Comparison of ENCODE assay signal across 23 mouse cellular contexts in the genomic region with DNA sequence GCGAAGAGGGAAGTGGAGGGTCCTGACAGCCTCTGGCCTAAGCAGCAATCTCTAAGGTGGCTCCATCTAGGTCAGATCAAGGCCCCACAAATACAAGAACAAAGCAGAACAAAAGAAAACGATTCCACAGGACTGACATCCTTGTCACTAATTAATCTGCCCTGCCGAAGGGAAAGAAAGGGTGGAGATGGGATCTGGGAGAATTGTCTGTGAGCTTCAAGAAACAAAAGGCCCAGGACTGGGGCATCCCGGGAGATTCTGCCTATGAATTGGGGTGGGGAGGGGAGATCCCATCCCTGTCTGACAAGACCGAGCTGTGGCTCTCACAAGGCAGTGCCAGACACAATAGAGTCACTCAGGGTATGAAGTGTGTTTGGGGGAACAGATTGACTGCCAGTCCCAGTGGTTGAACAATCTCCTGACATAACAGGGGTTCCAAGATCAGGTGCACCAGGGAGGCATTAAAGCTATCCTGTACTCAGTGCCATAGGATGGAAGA. TPM values are rescaled to one million over a fixed set of nuclear protein-coding genes. Genes with fewer than 3 reads are reported as not detected.
DNase-seq lines count a peak whose midpoint lies in the region; ATAC-seq and TF ChIP-seq lines count a peak whose summit lies in the region.
"Had no signal": no experiment of that assay in that cellular context is flagged by ENCODE, and none has a peak within 500 bp of the region (broad histone marks: within the 10 kb centered on the region; RNA-seq: fewer than 3 reads in every experiment).

No protein-coding gene starts in this region.

- peaks cover 30% of the 10 kb centered on the region for H3K36me3 ChIP-seq in forebrain, embryonic 12.5 days (replicated peaks)
- peaks cover 73% of the 10 kb centered on the region for H3K36me3 ChIP-seq in forebrain, postnatal 0 days (ENCODE audit: insufficient read depth)
- H3K36me3 ChIP-seq in forebrain, embryonic 16.5 days (ENCODE audit: control insufficient read depth, insufficient read depth): peaks cover 28% of the 10 kb centered on the region
- peaks cover 77% of the 10 kb centered on the region for H3K36me3 ChIP-seq in midbrain, embryonic 13.5 days
- H3K36me3 ChIP-seq: intestine, embryonic 15.5 days had no signal

- no peak overlapping the region for H3K4me3 ChIP-seq in forebrain, embryonic 12.5 days (replicated peaks)
- no peak overlapping the region for H3K4me3 ChIP-seq in forebrain, postnatal 0 days (ENCODE audit: low read depth, low read length)
- no peak overlapping the region for H3K4me3 ChIP-seq in forebrain, embryonic 16.5 days (replicated peaks; ENCODE audit: low read length)
- no peak overlapping the region for H3K4me3 ChIP-seq in midbrain, embryonic 13.5 days (replicated peaks)
- H3K4me3 ChIP-seq: heart, adult 2 months; intestine, embryonic 15.5 days had no signal

- ATAC-seq in forebrain, embryonic 12.5 days (ENCODE audit: low FRiP score): no peak
- no peak; the same call in 1 of the 2 replicates for ATAC-seq in forebrain, postnatal 0 days
- ATAC-seq in forebrain, embryonic 16.5 days: peak; percentile 27; the same call in 1 of the 2 replicates
- no peak for ATAC-seq in midbrain, embryonic 13.5 days
- ATAC-seq: intestine, embryonic 15.5 days had no signal

- WGBS in forebrain, embryonic 12.5 days: 22% methylated on average over 5 of the region's 5 CpGs
- 23% methylated on average over 5 of the region's 5 CpGs for WGBS in forebrain, postnatal 0 days
- 21% methylated on average over 5 of the region's 5 CpGs for WGBS in forebrain, embryonic 16.5 days
- WGBS in midbrain, embryonic 13.5 days: 24% methylated on average over 5 of the region's 5 CpGs

- H3K9ac ChIP-seq in forebrain, embryonic 12.5 days: no peak overlapping the region; the same call in 1 of the 2 replicates
- no peak overlapping the region for H3K9ac ChIP-seq in forebrain, postnatal 0 days
- H3K9ac ChIP-seq in forebrain, embryonic 16.5 days (replicated peaks; ENCODE audit: low read depth, low read length): no peak overlapping the region
- peak overlapping the region; percentile 17; the same call in 1 of the 2 replicates for H3K9ac ChIP-seq in midbrain, embryonic 13.5 days (replicated peaks)
- H3K9ac ChIP-seq: intestine, embryonic 15.5 days had no signal

- H3K27ac ChIP-seq in forebrain, embryonic 12.5 days: peak overlapping the region; percentile 50; the same call in 1 of the 2 replicates
- H3K27ac ChIP-seq in forebrain, postnatal 0 days (ENCODE audit: low read depth, low read length): no peak overlapping the region
- H3K27ac ChIP-seq in forebrain, embryonic 16.5 days (ENCODE audit: low read length): peak overlapping the region; percentile 44
- peak overlapping the region; percentile 48 for H3K27ac ChIP-seq in midbrain, embryonic 13.5 days
- H3K27ac ChIP-seq: heart, adult 2 months; intestine, embryonic 15.5 days; kidney, postnatal 0 days had no signal

- H3K4me2 ChIP-seq in forebrain, embryonic 12.5 days: no peak overlapping the region
- no peak overlapping the region for H3K4me2 ChIP-seq in forebrain, postnatal 0 days (ENCODE audit: low read depth)
- no peak overlapping the region for H3K4me2 ChIP-seq in forebrain, embryonic 16.5 days (ENCODE audit: low read length)
- H3K4me2 ChIP-seq in midbrain, embryonic 13.5 days (replicated peaks): peak overlapping the region; percentile 24
- H3K4me2 ChIP-seq: intestine, embryonic 15.5 days had no signal

- H3K9me3 ChIP-seq in forebrain, embryonic 12.5 days: no peaks in the 10 kb centered on the region
- no peaks in the 10 kb centered on the region for H3K9me3 ChIP-seq in forebrain, postnatal 0 days (ENCODE audit: low read length)
- H3K9me3 ChIP-seq in forebrain, embryonic 16.5 days (ENCODE audit: control insufficient read depth, low read length): no peaks in the 10 kb centered on the region
- no peaks in the 10 kb centered on the region for H3K9me3 ChIP-seq in midbrain, embryonic 13.5 days
- H3K9me3 ChIP-seq: intestine, embryonic 15.5 days had no signal

- peaks cover 32% of the 10 kb centered on the region for H3K4me1 ChIP-seq in forebrain, embryonic 12.5 days
- H3K4me1 ChIP-seq in forebrain, postnatal 0 days (ENCODE audit: insufficient read depth): peaks cover 16% of the 10 kb centered on the region
- peaks cover 52% of the 10 kb centered on the region for H3K4me1 ChIP-seq in forebrain, embryonic 16.5 days (replicated peaks; ENCODE audit: control insufficient read depth, insufficient read depth, low read length)
- H3K4me1 ChIP-seq in midbrain, embryonic 13.5 days (replicated peaks): peaks cover 67% of the 10 kb centered on the region

- no peak for TF ChIP-seq CTCF in forebrain, postnatal 0 days (IDR thresholded peaks at IDR 0.05; ENCODE audit: low read depth)

- DNase-seq in forebrain, postnatal 0 days: no peak
- DNase-seq in retina, embryonic 14.5 days (ENCODE audit: low spot score): peak; percentile 62
- no peak for DNase-seq in left cerebral cortex, adult 9 months (ENCODE audit: low spot score in 2 of 2)
- DNase-seq in embryo, embryonic 11 days: no peak
- DNase-seq in kidney, adult 9 months: no peak
- DNase-seq: cerebellum, postnatal 10 days; gastrocnemius, postnatal 10 days; thymus, adult 2 months had no signal

- peaks cover 10% of the 10 kb centered on the region for H3K27me3 ChIP-seq in forebrain, embryonic 12.5 days
- no peaks in the 10 kb centered on the region for H3K27me3 ChIP-seq in forebrain, postnatal 0 days (ENCODE audit: insufficient read depth, low read length)
- H3K27me3 ChIP-seq in forebrain, embryonic 16.5 days (replicated peaks; ENCODE audit: control insufficient read depth, insufficient read depth, low read length): no peaks in the 10 kb centered on the region
- no peaks in the 10 kb centered on the region for H3K27me3 ChIP-seq in midbrain, embryonic 13.5 days
- H3K27me3 ChIP-seq: intestine, embryonic 15.5 days had no signal

RNA-seq across cellular contexts. Expression of a gene that starts 7.6 kb away (rescaled TPM):
- 21.6 and 23.3 TPM in 2 replicates for polyA plus RNA-seq in forebrain, embryonic 12.5 days (2016; fragmentation: Nextera tagmentation; extraction: Ambion mirVana)
- 69.5 and 81.7 TPM in 2 replicates for total RNA-seq in forebrain, postnatal 0 days (2014; rRNA removed)
- polyA plus RNA-seq in forebrain, postnatal 0 days (2015; fragmentation: Nextera tagmentation; extraction: Ambion mirVana): 47.9 and 50.0 TPM in 2 replicates
- polyA plus RNA-seq in forebrain, embryonic 16.5 days (2015; fragmentation: Nextera tagmentation; extraction: Ambion mirVana): 34.8 and 39.2 TPM in 2 replicates
- 32.9 and 38.0 TPM in 2 replicates for polyA plus RNA-seq in midbrain, embryonic 13.5 days (2015; fragmentation: Nextera tagmentation; extraction: Ambion mirVana)

RNA-seq across cellular contexts. Expression of a gene that starts 58.0 kb away (rescaled TPM):
- polyA plus RNA-seq in forebrain, embryonic 12.5 days (2016; fragmentation: Nextera tagmentation; extraction: Ambion mirVana): not detected in 2 replicates
- total RNA-seq in forebrain, postnatal 0 days (2014; rRNA removed): not detected in 2 replicates
- polyA plus RNA-seq in forebrain, postnatal 0 days (2015; fragmentation: Nextera tagmentation; extraction: Ambion mirVana): 0.23 TPM in 1 of 2 replicates, not detected in the other
- polyA plus RNA-seq in forebrain, embryonic 16.5 days (2015; fragmentation: Nextera tagmentation; extraction: Ambion mirVana): not detected in 2 replicates
- polyA plus RNA-seq in midbrain, embryonic 13.5 days (2015; fragmentation: Nextera tagmentation; extraction: Ambion mirVana): not detected in 2 replicates
- total RNA-seq: adrenal gland, postnatal 4 days; CH12.LX; gastrocnemius, postnatal 10 days; heart, adult 2 months; heart, postnatal 10 days; left cerebral cortex, postnatal 36 days; liver, adult 2 months; megakaryocyte progenitor cell, adult 5-6 weeks had no signal
- polyA plus RNA-seq: embryonic facial prominence, embryonic 11.5 days; heart, adult 2 months; intestine, embryonic 15.5 days; kidney, postnatal 0 days; liver, adult 2 months; lung, embryonic 16.5 days; small intestine, adult 2 months had no signal
